Mouse (Mus musculus): ENCODE results near the gene Cyp3a11.
"Not testable (repeated sequence)": the region's sequence is repeated elsewhere in the genome, so short reads cannot be mapped to it uniquely, and the experiment has no call there.

GRCm38 (mm10) chr5:145867433-145867832 lies 12.3 kb downstream of the Cyp3a11 start:
- not testable (repeated sequence) for TF ChIP-seq POU5F1 (IDR thresholded peaks at IDR 0.05; ENCODE audit: borderline replicate concordance, low read length); CTCF (conservative IDR thresholded peaks at IDR 0.05; ENCODE audit: low read length)

Data from E14TG2a.4 (cell line).